Mouse (Mus musculus) gastrocnemius, postnatal 4 days (tissue): ENCODE measurements around the gene Prg2. TPM values are rescaled to one million over a fixed set of nuclear protein-coding genes. Genes with fewer than 3 reads are reported as not detected.

Experiments
- DNase-seq, 2 experiments: peaks; one replicate each; pipeline ENCODE4 v3.0.0; 2021 to 2022; ENCODE audit warnings: low spot score in 2 of 2, mixed read lengths in 2 of 2
- total RNA-seq, 2 experiments: library from RNA; stranded (reverse); gene quantifications; 2 replicates each; pipeline ENCODE4 v1.2.3; 2021

Gene Prg2
- total RNA-seq, 2 experiments from 2014 or later = not detected

DNA sequence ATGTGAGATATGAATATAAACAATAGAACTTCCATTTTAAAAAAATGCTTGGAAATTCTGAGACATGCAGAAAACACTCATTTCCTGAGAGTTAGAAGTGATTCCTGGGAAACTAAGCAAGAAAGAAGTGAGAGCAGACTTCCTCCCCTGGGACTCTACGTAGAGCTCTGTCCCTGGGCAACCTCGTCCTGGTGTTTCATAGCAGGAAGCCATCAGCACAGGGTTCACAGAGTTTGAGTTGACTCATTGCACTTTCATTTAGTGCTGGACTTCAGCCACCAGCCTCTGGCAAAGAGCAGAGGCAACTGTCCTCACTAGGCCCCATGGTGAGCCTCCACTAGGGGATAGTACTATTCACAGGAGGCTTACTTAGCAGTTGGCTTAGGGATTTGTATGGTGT is 19.0 kb upstream of the Prg2 start:
- DNase-seq = peak in 1 of 2 experiments; percentile 28

DNA sequence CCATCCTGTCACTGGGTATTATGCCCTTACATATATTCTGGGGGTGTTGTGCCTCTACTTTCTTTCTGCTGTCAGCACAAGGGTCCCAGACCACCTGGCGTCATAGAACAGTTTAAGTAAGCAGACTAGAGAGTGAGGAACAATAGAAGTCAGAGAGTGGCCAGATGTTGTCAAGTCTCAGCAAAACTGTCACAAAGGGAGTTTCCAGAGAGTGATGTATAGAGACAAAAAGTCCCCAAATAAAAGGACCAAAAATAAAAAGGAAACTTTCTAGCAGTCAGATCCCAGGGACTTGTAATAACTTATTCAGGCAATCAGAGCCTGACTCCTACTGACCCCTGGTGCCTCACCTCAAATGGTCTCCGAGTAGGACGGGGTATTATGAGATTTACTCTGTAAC is 18.4 kb upstream of the Prg2 start:
- DNase-seq = no peak

DNA sequence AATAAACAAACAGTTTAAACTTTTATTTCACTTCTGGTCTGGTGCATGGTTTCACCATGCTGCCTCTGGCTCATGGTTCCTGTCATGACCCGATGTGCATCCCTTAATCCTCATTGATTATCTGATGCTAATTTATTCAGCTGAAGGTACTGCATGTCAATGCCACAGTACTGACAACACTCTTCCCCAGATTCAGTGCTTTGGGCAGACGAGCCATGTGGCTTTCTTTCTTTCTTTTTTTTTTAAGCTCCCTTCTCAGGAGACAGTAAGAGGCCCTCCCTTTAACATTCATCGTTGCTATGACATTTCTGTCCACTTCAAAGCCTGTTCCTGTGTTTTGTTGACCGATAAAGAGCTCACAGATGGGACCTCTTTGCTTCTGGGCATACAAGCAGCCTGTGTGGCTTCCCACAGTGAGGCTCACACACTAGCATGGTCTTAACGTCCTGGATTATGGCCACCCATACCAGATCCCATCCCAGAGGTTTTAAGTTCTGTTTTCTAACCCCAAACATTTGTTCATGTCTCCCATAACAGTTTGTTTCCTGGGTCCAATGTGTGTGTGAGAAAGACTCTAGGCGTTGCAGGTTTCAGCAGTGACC is 17.3 kb upstream of the Prg2 start:
- no peak for DNase-seq

DNA sequence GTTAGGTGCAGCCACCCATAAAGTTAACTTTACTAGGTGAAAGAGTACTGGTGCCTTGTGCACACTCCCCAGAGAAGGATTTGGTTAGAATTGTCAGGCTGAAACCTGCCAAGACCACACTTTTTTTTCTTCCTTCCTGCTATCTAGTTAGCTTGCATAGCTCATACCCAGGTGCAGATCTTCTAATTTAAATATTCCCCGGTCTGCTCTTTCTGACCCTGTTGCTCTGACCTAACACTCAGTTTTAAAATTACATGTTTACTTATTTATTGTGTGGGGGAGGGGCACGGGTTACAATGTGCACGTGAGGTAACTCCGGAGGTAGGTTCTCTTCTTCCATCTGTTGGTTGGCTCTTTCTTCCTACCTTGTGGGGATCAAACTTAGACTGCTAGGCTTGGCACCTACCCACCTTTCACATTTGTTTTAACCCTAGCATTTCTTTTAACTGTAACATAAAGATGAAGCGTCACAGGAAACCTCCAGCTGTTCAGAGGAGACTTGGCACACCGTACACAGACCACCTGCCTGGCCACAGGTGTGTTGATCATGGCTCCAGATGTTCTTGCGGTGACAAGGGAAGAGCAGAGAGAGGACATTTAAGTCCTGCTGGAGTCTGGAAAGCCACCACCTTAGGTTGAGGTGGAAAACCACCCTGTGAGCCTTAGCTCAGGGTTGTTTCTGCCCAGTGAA is 16.0 kb upstream of the Prg2 start:
- no peak for DNase-seq

DNA sequence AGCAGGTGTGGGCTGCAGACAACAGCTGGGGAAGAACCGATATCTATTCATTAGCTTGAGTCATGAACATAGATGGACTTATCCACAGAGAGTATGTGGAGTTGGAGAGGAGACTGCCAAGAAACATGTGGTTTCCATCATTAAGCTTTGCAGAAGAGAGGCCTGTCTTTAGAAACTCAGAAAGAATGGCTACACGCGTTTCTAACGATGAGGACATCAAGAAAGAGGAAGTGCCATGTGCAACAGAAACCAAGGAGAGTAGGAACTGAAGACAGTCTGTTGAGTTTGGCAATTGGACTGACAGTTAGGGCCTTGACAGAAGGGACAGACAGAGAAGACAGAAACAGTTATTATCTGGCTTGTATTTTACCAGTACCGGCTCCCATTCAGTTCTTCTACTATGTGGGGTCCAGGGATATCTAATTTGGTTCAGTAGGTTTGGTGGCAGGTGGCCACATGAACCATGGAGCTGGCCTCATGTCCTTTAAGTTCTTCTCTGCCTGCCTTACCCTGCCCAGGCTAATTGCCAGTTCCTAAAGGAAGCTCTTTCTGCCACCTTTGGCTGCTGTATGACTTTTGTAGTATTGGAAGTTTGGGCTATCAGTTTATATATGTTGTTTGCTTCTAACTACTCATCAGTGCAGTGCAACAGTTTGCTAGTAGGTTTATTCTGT is 12.8 kb upstream of the Prg2 start:
- DNase-seq = no peak

DNA sequence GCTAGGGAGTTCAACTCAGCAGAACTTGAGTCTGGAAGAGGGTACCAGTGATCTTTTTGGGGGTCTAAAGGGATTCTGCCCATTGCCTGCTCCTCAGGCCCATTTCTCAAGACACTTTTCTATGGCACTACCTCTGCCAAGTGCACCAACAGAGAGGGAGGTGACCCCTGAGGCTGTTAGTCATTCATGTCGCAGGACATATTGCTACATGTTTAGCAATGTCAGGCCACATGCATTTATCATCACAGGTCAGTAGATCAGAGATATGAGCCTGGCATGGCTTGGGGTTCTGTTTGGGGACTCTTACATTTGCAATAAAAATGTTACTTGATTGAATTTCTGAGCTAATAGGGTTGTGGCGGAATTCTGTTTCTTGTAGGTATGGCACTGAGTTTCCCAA is 4.7 kb upstream of the Prg2 start:
- no peak for DNase-seq

DNA sequence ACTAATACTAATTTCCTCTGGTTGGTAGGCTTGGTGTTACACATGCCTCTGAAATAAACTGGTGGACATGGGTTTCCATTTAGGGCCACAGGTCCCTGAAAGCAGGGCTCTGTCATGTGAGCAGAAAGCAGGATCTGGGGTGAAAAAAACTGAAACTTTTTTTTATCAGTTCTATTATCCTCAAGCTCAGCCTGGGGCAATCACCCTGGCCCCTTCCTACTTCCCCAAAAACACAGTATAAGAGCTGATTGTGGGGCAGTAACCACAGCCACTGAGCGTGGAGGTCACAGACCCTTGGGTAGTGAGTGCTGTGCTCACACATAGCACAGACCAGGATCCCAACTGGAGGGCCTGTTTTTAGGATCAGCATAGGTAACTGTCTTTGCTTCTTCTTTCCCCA is 7.7 kb downstream of the Prg2 start, which contains the start of gene Prg3:
Gene Prg3, plus strand, starts transcription at position 286 of the 400 bp plus-strand sequence.
- no peak for DNase-seq

DNA sequence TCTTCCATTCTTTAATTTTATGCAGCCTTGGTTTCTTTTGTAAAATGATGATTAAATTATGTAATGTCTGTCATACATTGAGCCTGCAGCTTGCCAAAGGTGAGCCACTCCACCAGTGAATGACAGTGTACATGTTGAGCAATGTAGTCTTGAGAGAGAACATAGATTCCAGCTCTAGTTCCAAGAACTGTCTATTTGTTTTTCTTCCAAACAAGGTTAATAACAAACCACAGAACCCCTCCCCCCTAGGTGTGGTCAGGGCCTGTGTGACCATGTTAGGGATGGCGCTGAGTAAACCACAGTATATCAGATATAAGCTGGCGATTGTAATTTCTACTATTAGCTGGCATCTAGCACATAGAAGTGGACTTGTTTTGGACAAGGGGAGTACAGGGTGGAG is 16.1 kb downstream of the Prg2 start:
- no peak for DNase-seq

DNA sequence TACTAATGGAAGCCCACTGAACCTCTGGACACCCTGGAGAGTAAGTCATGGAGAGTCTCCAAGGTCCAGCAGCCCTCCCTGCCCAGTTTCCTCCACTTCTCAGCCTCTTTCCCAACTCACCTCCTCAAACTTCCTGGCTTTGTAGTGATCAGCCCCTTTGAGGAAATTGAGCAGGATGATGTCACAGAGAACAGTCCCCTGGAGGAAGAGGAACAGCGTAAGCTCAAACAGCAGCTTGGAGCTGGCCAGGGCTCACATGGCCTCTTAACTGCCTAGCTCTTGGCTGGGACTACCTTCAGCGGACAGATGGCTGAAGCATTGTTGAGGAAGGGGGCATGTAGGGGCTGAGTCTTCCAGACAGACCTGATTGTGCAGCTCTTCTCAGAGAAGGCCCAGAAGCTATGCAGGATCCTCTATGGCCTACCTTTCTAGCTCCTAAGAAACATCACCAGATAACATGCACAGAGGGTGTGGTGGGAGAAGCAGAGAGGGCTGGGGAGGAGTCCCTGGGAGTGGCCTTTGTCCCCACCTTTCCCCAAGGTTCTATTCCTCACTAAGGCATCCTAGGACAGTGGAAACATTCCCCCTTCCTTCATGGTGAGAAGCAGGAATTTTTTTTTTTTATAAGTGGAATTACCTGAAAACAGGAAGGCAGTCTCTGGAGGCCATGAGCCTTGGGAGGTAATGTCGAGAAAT is 19.4 kb downstream of the Prg2 start:
- no peak for DNase-seq

DNA sequence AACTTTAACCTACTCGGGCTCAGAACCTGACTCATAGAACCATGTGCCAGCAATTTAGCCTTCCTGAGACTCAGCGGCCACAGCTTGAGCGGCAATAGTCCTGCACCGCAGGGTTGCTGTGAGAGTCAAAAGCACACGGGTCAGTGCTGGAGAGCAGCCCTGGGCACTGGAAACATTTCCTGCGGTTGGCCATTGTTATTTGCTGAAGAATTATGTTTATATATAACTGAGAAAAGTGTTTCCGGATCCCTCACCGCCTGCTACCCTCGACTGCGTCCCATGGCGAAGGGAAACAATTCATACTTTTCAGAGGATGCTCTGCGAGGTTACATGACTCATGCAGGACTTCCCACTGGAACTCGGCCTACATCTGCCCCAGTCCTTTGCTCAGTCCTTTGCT is 21.2 kb downstream of the Prg2 start:
- DNase-seq = no peak

DNA sequence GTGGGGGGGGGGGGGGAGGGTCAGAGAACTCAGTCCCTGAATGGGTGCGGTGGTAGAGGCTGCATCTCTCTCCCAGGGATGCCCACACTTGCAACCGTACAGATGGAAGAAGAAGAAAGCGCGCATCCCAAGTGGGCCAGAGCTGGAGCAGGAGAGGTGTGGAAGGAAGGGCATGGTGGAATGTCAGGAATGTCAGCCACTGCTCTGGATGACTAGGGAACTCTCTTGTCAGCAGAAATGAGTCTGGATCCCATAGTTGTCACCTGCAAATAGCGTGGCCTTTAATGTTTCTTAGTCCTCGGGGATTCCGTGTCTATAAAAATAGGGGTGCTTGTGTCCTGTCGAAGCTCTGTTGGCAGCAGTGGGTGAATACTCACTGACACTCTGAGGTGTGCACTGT is 22.3 kb downstream of the Prg2 start:
- DNase-seq = no peak

DNA sequence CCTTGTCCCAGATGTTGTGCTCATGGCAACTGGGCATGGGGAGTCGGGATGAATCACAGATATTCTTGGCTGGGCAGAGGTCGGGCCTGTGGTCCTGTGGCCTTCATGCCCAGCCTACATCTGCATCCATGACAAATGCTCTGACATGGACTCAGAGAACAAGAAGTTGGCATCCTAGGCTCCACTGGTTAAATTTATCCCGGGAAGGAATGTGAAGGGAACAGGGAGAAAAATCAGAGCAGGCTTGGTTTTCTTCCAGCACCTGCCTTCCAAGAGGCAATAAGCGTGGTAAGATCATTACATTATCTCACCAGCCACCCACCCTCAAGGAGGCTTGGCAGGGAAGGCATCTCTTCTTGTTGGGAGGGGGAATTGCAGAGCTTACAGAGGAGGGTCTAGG is 24.1 kb downstream of the Prg2 start:
- DNase-seq = no peak

DNA sequence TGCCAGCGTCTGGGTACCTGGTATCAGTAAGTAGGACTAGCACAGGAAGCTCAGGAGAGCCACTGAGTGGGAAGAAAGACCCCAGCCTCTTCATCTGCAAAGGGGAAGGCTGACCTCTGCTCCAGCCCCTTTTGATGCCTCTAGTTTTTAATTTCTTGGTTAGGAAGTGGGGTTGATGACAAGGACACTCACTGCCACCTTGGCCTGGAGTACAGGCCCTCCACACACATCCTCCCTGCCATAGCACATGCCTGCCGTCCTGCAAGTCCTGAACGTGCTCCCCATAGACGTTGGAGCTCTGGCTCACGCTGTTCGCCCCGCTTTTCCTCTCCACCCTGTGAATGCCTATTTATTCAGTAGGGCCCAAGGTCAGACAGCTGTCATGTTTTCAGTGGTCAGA is 26.3 kb downstream of the Prg2 start:
- DNase-seq = no peak

DNA sequence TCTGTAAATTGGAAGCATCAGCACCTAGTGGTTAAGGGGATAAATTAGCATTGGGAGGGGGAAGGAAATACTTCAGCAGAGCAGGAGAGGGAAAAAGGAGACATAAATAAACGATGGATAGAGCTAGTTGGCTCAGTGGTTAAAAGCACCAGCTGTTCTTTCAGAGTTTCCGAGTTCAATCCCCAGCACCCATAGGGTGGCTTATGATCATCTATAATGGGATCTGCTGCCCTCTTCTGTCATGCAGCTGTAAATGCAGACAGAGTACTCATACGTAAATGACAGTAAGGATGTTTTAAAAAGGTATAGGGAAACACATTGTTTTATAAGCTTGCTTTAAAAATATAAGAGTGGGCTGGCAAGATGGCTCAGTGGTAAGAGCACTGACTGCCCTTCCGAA is 27.5 kb downstream of the Prg2 start:
- no peak for DNase-seq

DNA sequence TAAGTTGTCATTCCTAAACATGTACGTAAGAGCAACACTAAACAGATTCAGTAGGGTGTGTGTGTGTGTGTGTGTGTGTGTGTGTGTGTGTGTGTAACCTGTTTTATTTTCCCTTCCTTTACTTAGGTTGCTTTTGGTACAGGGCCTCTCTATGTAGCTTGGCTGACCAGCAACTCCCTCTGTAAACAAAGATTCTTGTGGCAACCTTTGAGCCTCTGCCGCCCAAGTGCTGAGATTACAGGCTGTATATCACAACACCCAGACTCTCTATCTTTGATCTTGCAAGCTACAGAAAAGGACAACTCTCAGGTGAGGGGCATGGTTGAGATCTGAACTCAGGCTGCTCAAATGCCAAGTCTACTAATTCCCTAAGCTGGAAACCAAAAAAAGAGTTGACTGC is 29.0 kb downstream of the Prg2 start:
- no peak for DNase-seq

DNA sequence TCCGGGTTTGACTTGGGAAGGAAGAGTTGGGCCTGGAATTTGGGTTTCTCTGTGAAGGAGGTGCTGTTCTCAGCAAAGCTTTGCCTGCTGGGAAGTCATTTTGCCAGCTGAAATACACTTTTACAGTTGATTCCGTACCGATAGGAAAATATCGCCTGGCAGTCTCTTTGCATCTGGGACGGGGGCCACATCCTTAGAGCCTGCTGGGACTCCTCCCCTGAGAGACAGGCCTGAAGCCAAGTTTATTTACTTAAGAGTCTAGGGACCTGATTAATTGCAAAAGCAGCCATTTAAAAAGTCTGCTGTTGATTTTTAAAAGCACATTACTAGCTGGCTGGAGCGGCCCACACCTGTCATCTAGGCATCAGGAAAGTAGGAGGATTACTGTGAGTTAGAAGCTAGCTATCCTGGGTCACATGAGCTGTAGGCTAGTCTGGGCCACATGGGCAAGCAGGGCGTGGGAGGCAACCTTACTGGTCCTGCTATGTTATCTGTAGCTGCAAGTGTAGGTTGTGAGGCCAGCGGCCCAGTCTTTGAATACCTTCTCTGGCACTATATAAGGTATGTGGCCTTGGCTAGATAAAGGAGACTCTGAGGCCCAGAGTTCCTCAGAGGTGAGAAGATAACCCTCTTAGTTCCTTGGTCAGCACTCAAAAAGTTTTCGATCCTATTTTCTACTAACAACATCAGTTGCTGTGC is 31.8 kb downstream of the Prg2 start:
- no peak for DNase-seq

DNA sequence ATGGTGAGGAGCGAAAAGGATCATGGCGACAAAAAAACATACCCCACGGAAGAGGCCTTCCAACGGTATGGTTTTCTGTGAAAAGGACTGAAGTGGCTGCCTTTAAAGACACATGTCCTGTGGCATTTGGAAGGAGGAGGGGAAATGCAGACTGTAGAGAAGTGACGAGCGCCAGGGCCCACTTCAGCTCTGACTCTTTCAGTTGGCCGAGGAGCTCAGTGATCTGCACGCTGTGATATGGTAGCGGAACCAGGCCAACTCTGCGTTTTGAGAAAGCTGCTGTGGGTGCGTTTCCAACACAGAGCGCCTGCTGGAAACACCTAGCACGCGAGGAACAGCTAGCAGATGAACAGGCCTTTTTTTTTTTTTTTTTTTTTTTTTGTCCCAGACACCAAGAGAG is 32.4 kb downstream of the Prg2 start:
- no peak for DNase-seq

DNA sequence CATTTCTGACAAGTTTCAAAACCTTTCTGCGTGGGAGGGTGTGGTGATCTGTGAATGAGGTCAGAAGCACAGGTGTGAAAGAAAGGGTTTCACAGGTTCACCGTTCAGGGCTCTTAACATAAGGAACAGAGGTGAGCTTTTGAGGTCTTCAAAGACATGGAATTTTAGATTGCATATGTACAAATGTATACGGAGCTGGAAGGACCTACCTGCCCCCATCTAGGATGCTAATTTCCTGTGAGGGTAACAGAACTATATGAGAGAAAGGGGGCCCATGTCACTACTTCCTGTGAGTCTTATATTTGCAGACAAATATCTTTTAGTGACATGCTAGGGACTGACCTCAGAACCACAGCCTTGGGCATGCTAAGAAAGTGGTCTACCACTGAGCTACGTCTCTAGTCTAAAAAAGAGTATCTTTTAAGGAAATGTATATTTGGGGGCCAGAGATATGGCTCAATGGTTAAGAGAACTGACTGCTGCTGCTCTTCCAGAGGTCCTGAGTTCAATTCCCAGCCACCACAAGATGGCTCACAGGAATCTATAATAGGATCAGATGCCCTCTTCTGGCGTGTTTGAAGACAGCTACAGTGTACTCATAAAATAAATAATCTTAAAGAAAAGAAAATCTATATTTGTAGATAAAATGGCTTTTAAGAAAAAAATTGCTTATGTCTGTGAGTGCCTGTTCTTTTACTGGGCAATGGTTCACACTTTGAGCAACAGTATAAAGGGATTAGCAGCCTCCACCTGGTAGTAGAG is 33.7 kb downstream of the Prg2 start:
- no peak for DNase-seq

DNA sequence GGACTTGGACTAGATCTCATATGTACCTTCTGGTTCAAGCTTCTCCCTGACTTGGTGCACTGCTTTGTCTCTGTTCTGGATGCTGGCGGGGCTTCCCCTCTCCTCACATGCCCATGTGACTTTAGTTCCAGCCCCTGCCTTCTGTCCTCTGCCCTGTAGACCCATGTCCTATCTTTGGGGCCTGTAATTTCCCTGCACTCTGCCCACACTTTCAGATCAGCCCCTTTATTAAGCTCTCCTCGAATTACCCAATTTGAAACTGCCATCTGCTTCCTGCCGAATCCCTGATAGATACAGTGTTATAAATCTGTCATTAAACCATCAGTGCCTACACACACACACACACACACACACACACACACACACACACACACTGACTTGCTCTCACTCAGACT is 34.3 kb downstream of the Prg2 start:
- DNase-seq = no peak

DNA sequence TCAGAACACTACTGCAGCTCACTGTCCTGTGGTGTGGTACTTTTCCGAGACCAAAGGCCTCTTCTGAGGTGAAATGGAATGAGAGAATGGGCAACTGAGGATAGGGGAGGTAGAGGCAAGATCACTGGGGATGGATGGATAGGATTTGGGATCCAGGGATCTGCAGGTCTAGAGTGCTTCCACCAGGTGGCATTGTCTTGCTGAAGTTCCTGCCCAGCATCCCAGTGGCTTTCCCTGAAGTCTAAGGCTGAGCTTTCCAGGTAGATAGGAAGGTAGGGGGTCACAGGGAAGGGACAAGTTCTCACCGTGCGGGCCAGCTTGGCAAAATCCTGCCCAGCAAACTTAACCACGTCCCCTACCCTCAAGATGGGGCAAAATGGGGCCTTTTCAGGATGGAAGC is 41.8 kb downstream of the Prg2 start:
- no peak for DNase-seq

DNA sequence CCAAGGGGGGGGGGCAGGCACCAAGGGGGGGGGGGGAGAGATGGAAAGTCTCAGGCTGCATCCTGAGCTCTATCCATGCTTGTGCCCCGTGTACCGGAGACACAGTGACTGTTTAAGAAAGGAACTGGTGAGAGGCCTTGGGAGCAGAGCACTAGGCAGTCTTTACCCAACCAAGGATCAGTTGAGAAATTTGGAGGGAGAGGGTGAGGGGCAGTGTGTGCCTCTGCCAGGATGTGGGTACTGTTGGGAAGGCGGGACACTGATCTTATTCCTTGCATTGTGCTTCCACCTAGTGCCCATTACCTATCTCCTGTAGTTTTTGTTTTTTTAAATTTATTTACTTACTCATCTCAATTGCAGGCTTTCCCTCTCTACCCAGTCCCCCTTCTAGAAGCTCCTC is 45.9 kb downstream of the Prg2 start:
- DNase-seq = no peak
